Mouse (Mus musculus) liver, embryonic 14.5 days (tissue): ENCODE data around the gene Pcdh9. TPM values are rescaled to one million over a fixed set of nuclear protein-coding genes. Genes with fewer than 3 reads are reported as not detected.

Experiments used
- ATAC-seq: fragments of 200-750 bp; cut with Nextera tagmentation; 2 replicates; pipeline ENCODE4 v1.8.0; 2017; ENCODE audit warnings: moderate number of reproducible peaks, mild to moderate bottlenecking, moderate library complexity; ENCODE audit not compliant: insufficient read depth
- DNase-seq, 3 experiments: peaks; one replicate each; pipeline ENCODE4 v3.0.0-alpha.2; 2012 to 2013; ENCODE audit warnings: low read depth in 3 of 3, low spot score in 3 of 3
- H3K27ac ChIP-seq: fragments of 300-500 bp; sonication (generic); 2 replicates; pipeline ENCODE4 v1.5.1; 2014; ENCODE audit warnings: moderate library complexity, mild to moderate bottlenecking, control low read depth, inconsistent platforms
- H3K27me3 ChIP-seq: fragments of 300-500 bp; sonication (generic); 2 replicates; pipeline ENCODE4 v1.6.1; 2014; ENCODE audit warnings: mild to moderate bottlenecking, low read length, moderate library complexity; ENCODE audit not compliant: control insufficient read depth, insufficient read depth
- H3K36me3 ChIP-seq: fragments of 300-500 bp; sonication (generic); replicated peaks from 2 replicates; pipeline ENCODE4 v1.6.1; 2014; ENCODE audit warnings: low read depth; ENCODE audit not compliant: control insufficient read depth, insufficient read depth
- H3K4me1 ChIP-seq, 2 experiments: fragments of 200-500 bp in 1 of 2; fragments of 300-500 bp in 1 of 2; sonication (generic) in 1 of 2; replicated peaks; 2 replicates each; pipeline ENCODE4 v1.6.1; 2012 to 2014; ENCODE audit warnings: antibody characterized with exemption in 1 of 2, inconsistent platforms in 1 of 2, low read length in 1 of 2; ENCODE audit not compliant: control insufficient read depth in 2 of 2, insufficient read depth in 2 of 2
- H3K4me2 ChIP-seq: fragments of 300-500 bp; sonication (generic); 2 replicates; pipeline ENCODE4 v1.6.1; 2014; ENCODE audit warnings: low read depth, mild to moderate bottlenecking, control low read depth, moderate library complexity
- H3K4me3 ChIP-seq, 2 experiments: fragments of 200-500 bp in 1 of 2; fragments of 300-500 bp in 1 of 2; sonication (generic) in 1 of 2; 2 replicates each; pipeline ENCODE4 v1.5.1; 2012 to 2014; ENCODE audit warnings: low read depth in 2 of 2, low read length in 2 of 2, mild to moderate bottlenecking in 2 of 2, control low read depth in 1 of 2, inconsistent platforms in 1 of 2, moderate library complexity in 1 of 2; ENCODE audit not compliant: insufficient read depth in 1 of 2
- H3K9ac ChIP-seq: fragments of 300-500 bp; sonication (generic); replicated peaks from 2 replicates; pipeline ENCODE4 v1.6.1; 2014; ENCODE audit warnings: mild to moderate bottlenecking, control low read depth, moderate library complexity
- H3K9me3 ChIP-seq: fragments of 300-500 bp; sonication (generic); 2 replicates; pipeline ENCODE4 v1.6.1; 2016; ENCODE audit warnings: low read length, mixed read lengths; ENCODE audit not compliant: control insufficient read depth
- CTCF ChIP-seq: IDR thresholded peaks from 2 replicates; pipeline ENCODE4 v1.5.1; 2016; ENCODE audit warnings: antibody characterized with exemption, low read depth, control low read depth
- EP300 ChIP-seq: IDR thresholded peaks from 2 replicates; pipeline ENCODE4 v1.6.1; 2016; ENCODE audit warnings: antibody characterized with exemption, low read depth
- WGBS: fragments of 180-500 bp; shearing (Covaris S2); extraction: QIAGEN DNeasy Blood & Tissue Kit; methylation state at CpG from one replicate; pipeline ENCODE4 v1.1.7; 2014; ENCODE audit not compliant: insufficient replicate concordance; 5-methylcytosine and 5-hydroxymethylcytosine counted together
- polyA plus RNA-seq, 2 experiments: library from polyadenylated mRNA; depleted of rRNA in 1 of 2; stranded (reverse) in 1 of 2; unstranded in 1 of 2; fragments of >200 nt; fragmentation: Nextera tagmentation in 1 of 2; extraction: Ambion mirVana in 1 of 2; gene quantifications; 2 replicates each; pipeline versions ENCODE4 v1.2.1 to v1.2.3; 2012 to 2014

Gene Pcdh9
- polyA plus RNA-seq, 2 experiments, result 0.06 to 0.23 TPM

DNA sequence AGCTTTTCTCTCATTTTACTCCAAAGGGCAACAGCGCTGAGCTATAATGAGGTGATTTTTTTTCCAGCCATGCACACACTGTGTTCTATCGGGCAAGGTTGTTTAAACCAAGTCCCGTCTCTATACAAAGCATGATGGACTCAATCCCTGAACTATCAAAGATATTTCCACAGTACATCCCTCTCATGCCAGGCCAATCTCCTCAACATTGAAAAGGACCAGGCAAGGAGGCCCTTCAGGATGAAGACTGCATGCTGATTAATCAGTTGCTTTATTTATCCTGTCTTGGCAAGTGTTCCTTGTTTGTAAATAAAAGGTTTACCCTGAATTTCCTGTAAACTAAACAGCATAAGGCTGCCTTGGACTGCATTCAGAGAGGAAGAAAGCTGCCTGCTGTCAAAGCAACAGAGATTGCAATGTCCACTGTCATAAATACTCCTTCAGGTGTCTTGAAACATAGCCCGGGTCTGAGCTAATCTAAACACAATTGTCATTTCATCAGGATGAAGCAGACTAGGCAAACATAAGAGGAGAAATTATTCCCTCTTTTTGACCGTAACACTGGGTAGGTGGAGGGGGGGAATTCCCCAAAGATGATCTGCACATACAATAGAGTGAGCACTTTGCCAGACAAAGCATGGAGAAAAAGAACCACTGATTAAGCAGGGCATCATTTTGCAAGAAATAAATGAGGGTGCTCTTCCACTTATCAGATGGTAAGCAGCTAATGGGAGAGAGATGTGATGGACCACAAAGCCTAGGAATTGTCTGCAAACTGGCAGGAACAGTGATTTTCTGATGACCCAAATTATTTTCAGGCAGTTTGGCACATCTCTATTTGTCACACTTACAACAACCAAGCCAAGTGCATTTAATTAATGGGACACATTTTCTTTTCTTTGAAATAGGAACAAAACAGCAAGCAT, 822.8 kb downstream of the Pcdh9 start:
- Histone ChIP-seq H3K36me3 (no peaks in the 10 kb centered on the region), H3K27ac (no peak overlapping the region), H3K4me1 (no peaks in the 10 kb centered on the region), H3K4me2 (no peak overlapping the region), H3K9me3 (no peaks in the 10 kb centered on the region), H3K27me3 (no peaks in the 10 kb centered on the region), H3K9ac (no peak overlapping the region), H3K4me3 (no peak overlapping the region)
- TF ChIP-seq CTCF (no peak), EP300 (no peak)
- 64% methylated on average over 5 of the region's 5 CpGs for WGBS
- ATAC-seq (no peak), DNase-seq (no peak)

DNA sequence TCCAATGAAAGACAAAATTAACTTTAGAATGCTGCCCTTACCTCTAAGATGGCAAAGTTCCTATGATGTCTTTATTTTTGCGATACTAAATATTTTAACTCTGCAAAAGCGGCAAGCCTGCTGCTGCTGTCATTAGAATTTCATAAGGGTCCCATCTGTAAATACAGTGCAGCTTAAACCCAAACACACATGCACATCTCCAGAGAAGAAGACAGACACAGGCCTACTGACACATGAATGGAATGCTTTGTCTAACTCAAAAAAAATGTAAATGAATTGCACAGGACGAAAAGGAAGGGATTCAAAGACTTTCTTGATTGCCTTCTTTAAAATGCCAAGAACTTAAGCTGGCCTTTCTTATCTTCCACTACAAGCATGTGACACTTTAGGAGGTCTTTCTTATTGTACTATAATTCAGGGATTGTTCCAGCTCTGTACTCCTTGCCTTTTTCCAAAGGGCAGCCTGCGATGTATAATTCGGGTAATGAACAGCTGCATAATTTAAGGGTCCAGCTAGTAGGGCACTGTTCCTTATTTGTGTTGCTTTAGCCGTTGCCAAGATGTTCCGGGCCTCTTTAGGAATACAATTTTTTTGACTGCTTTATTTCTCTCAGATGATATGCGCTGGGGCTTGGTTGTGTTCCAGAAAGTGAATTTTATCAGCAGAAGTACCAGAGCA, 823.6 kb downstream of the Pcdh9 start:
- no peak for TF ChIP-seq EP300
- TF ChIP-seq CTCF, result no peak
- H3K4me1 ChIP-seq, result no peaks in the 10 kb centered on the region
- H3K36me3 ChIP-seq, result no peaks in the 10 kb centered on the region
- ATAC-seq (no peak), DNase-seq (no peak)
- no peak overlapping the region for H3K4me2 ChIP-seq
- WGBS, result 74% methylated on average over 8 of the region's 8 CpGs
- H3K9me3 ChIP-seq, result no peaks in the 10 kb centered on the region
- H3K27ac ChIP-seq, result no peak overlapping the region
- no peak overlapping the region for H3K4me3 ChIP-seq
- H3K27me3 ChIP-seq, result no peaks in the 10 kb centered on the region
- no peak overlapping the region for H3K9ac ChIP-seq

- ATAC-seq, result no peak
Observed at GRCm38 (mm10) chr14:93061824-93062620, 828.5 kb downstream of the Pcdh9 start.

GRCm38 (mm10) chr14:93058799-93059198, 831.7 kb downstream of the Pcdh9 start:
- DNase-seq, result no peak
- 73% methylated on average over 6 of the region's 6 CpGs for WGBS

More at GRCm38 (mm10) chr14:93061824-93062620, 828.5 kb downstream of the Pcdh9 start:
- H3K4me1 ChIP-seq, result no peaks in the 10 kb centered on the region
- H3K27ac ChIP-seq, result no peak overlapping the region
- no peak overlapping the region for H3K4me3 ChIP-seq
- H3K36me3 ChIP-seq, result no peaks in the 10 kb centered on the region
- TF ChIP-seq CTCF (no peak), EP300 (no peak)
- 73% methylated on average over 5 of the region's 5 CpGs for WGBS
- H3K27me3 ChIP-seq, result no peaks in the 10 kb centered on the region
- no peak overlapping the region for H3K4me2 ChIP-seq
- DNase-seq, result no peak
- H3K9ac ChIP-seq, result no peak overlapping the region
- no peaks in the 10 kb centered on the region for H3K9me3 ChIP-seq

More at GRCm38 (mm10) chr14:93058799-93059198, 831.7 kb downstream of the Pcdh9 start:
- Histone ChIP-seq H3K27ac (no peak overlapping the region), H3K27me3 (no peaks in the 10 kb centered on the region), H3K4me3 (no peak overlapping the region), H3K4me2 (no peak overlapping the region), H3K9me3 (no peaks in the 10 kb centered on the region), H3K36me3 (no peaks in the 10 kb centered on the region), H3K9ac (no peak overlapping the region), H3K4me1 (no peaks in the 10 kb centered on the region)
- no peak for ATAC-seq
- TF ChIP-seq CTCF, result no peak
- TF ChIP-seq EP300, result no peak
